Mouse (Mus musculus) embryonic facial prominence, embryonic 11.5 days (tissue): ENCODE measurements at regions not wholly inside any gene's neighbourhood (a gene's known extent, or its start where the extent isn't known, plus 50 kb on each side); places are given as distances from the start of the nearest gene placed in this dataset.
"Not testable (repeated sequence)": the region's sequence is repeated elsewhere in the genome, so short reads cannot be mapped to it uniquely, and the experiment has no call there.

Experiments
- ATAC-seq: fragments of 200-750 bp; cut with Nextera tagmentation; replicated peaks from 2 replicates; pipeline ENCODE4 v1.8.0; 2017; ENCODE audit warnings: low read depth; ENCODE audit not compliant: insufficient number of reproducible peaks, low FRiP score, low TSS enrichment
- DNase-seq: peaks from one replicate; pipeline ENCODE4 v3.0.0-alpha.2; 2015; ENCODE audit warnings: low spot score
- H3K27ac ChIP-seq: fragments of 300-500 bp; sonication (generic); replicated peaks from 2 replicates; pipeline ENCODE4 v1.5.1; 2014; ENCODE audit warnings: mild to moderate bottlenecking, low read depth, low read length, control low read depth
- H3K27me3 ChIP-seq: fragments of 300-500 bp; sonication (generic); 2 replicates; pipeline ENCODE4 v1.6.1; 2014; ENCODE audit warnings: mild to moderate bottlenecking, low read length, moderate library complexity, mixed read lengths; ENCODE audit not compliant: control insufficient read depth, insufficient read depth
- H3K36me3 ChIP-seq: fragments of 300-500 bp; sonication (generic); replicated peaks from 2 replicates; pipeline ENCODE4 v1.6.1; 2014; ENCODE audit warnings: low read depth, mild to moderate bottlenecking, low read length, moderate library complexity, mixed read lengths; ENCODE audit not compliant: control insufficient read depth, insufficient read depth
- H3K4me1 ChIP-seq: fragments of 300-500 bp; sonication (generic); 2 replicates; pipeline ENCODE4 v1.6.1; 2014; ENCODE audit warnings: low read length, mixed read lengths; ENCODE audit not compliant: control insufficient read depth, insufficient read depth
- H3K4me2 ChIP-seq: fragments of 300-500 bp; sonication (generic); 2 replicates; pipeline ENCODE4 v1.6.1; 2014; ENCODE audit warnings: low read depth, mild to moderate bottlenecking, control low read depth, low read length, moderate library complexity
- H3K4me3 ChIP-seq: fragments of 300-500 bp; sonication (generic); 2 replicates; pipeline ENCODE4 v1.5.1; 2014; ENCODE audit warnings: low read depth, low read length, control low read depth
- H3K9ac ChIP-seq: fragments of 300-500 bp; sonication (generic); replicated peaks from 2 replicates; pipeline ENCODE4 v1.6.1; 2014; ENCODE audit warnings: mild to moderate bottlenecking, control low read depth, low read length
- H3K9me3 ChIP-seq: fragments of 300-500 bp; sonication (generic); replicated peaks from 2 replicates; pipeline ENCODE4 v1.6.1; 2016; ENCODE audit warnings: mild to moderate bottlenecking, low read length, inconsistent platforms, mixed read lengths; ENCODE audit not compliant: control insufficient read depth
- WGBS: fragments of 180-500 bp; shearing (Covaris S2); extraction: QIAGEN DNeasy Blood & Tissue Kit; methylation state at CpG from one replicate; pipeline ENCODE4 v1.1.7; 2014; 5-methylcytosine and 5-hydroxymethylcytosine counted together

DNA sequence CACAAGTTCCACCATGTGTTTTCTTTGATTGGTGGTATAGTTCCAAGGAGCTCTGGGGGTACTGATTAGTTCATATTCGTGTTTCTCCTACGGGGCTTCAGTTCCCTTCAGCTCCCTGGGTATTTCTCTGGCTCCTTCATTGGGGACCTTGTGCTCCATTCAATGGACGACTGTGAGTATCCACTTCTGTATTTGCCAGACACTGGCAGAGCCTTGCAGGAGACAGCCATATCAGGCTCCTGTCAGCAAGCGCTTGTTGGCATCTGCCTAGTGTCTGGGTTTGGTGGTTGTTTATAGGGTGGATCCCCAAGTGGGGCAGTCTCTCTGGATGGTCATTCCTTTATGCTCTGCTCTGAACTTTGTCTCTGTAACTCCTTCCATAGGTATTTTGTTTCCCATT, 1905.5 kb upstream of the Sel1l start:
- H3K4me3 ChIP-seq, DNase-seq, H3K36me3 ChIP-seq, H3K9me3 ChIP-seq, ATAC-seq, H3K9ac ChIP-seq, H3K27ac ChIP-seq, H3K4me2 ChIP-seq, H3K4me1 ChIP-seq, H3K27me3 ChIP-seq: not testable (repeated sequence)
- WGBS = 92% methylated on average over 4 of the region's 4 CpGs

DNA sequence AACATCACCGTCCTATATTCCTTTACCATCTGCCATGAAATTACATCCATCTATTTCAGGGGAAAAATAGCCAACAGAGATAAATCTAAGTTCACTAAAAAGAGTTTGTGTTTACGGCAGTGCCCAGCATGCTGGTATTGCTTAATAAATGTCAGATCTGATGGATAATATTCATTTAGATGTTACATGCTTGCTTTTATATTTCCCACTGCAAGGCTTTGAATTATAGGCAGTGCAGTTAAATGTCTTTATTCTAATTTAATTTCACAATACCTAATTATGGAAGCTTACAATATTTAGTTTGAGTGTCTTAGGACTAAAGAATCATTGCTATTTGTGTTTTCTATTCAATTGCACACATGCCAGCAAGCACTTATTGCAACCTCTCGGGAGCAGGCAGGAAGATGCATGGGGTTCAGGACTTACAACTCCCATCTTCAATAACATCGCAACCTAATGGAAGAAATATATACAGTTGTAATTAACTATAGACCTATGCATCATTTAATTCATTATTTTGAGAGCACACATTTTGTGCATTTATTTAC, 1899.4 kb upstream of the Sel1l start:
- no peak for DNase-seq
- no peak overlapping the region for H3K9ac ChIP-seq
- no peaks in the 10 kb centered on the region for H3K9me3 ChIP-seq
- H3K4me3 ChIP-seq = no peak overlapping the region
- H3K4me1 ChIP-seq = no peaks in the 10 kb centered on the region
- no peaks in the 10 kb centered on the region for H3K36me3 ChIP-seq
- no peak for ATAC-seq
- no peak overlapping the region for H3K27ac ChIP-seq
- no peaks in the 10 kb centered on the region for H3K27me3 ChIP-seq
- no peak overlapping the region for H3K4me2 ChIP-seq
- 90% methylated on average over 4 of the region's 4 CpGs for WGBS

DNA sequence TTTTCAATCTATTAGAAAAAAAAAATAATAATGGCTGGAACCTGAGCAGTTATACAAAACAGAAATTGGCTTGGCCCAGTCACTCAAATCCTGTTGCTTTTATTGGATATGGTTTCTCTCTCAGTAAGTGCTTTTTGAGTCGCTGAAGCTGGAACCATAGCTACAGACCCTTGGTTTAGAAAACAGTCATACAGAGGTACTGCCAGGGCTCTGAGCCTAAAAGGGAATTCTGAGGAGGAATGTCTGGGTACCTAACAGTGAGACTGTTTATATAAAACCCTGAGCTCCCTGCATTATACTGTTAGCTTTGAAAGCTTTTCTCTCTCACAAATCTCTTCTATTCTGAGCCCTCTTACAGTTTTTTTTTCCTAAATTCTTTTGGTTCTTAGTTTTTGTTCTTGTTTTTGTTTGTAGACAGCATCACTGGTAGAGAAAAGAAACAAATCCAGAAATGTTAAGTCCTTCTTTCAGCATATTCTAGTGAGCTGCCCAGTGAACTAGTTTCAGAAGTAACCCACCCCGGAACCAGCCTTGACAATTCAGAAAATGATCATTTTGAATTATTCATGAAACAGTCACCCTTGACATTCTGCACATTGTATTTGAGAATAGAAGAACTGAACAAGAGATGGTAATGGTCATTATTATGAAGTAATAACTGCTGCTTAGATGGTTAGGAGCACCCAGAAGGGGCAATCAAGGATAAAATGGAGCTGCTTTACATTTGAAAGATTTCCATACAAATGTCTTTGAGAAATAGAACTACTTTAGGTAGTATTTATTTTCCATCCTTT, 1869.9 kb upstream of the Sel1l start:
- DNase-seq (peak; percentile 3), ATAC-seq (no peak)
- 70% methylated on average over 2 of the region's 2 CpGs for WGBS
- no peak overlapping the region for H3K27ac ChIP-seq
- H3K9me3 ChIP-seq = no peaks in the 10 kb centered on the region
- no peaks in the 10 kb centered on the region for H3K27me3 ChIP-seq
- H3K9ac ChIP-seq = no peak overlapping the region
- H3K4me2 ChIP-seq = no peak overlapping the region
- no peaks in the 10 kb centered on the region for H3K36me3 ChIP-seq
- H3K4me1 ChIP-seq = no peaks in the 10 kb centered on the region
- H3K4me3 ChIP-seq = no peak overlapping the region

- DNase-seq (no peak), ATAC-seq (no peak)
- no peaks in the 10 kb centered on the region for H3K9me3 ChIP-seq
- WGBS = 76% methylated on average over 1 of the region's 1 CpGs
- no peak overlapping the region for H3K4me2 ChIP-seq
- H3K36me3 ChIP-seq = no peaks in the 10 kb centered on the region
- no peak overlapping the region for H3K9ac ChIP-seq
- no peak overlapping the region for H3K4me3 ChIP-seq
- H3K4me1 ChIP-seq = no peaks in the 10 kb centered on the region
- no peaks in the 10 kb centered on the region for H3K27me3 ChIP-seq
- H3K27ac ChIP-seq = no peak overlapping the region
Observed at GRCm38 (mm10) chr12:93705956-93706355, 1857.0 kb upstream of the Sel1l start.

GRCm38 (mm10) chr12:93687196-93687595, 1838.2 kb upstream of the Sel1l start:
- Histone ChIP-seq H3K9ac (no peak overlapping the region), H3K4me3 (no peak overlapping the region), H3K9me3 (no peaks in the 10 kb centered on the region), H3K4me2 (no peak overlapping the region), H3K36me3 (no peaks in the 10 kb centered on the region), H3K27ac (no peak overlapping the region), H3K4me1 (no peaks in the 10 kb centered on the region), H3K27me3 (no peaks in the 10 kb centered on the region)
- DNase-seq (no peak), ATAC-seq (no peak)
- WGBS = 54% methylated on average over 2 of the region's 2 CpGs

DNA sequence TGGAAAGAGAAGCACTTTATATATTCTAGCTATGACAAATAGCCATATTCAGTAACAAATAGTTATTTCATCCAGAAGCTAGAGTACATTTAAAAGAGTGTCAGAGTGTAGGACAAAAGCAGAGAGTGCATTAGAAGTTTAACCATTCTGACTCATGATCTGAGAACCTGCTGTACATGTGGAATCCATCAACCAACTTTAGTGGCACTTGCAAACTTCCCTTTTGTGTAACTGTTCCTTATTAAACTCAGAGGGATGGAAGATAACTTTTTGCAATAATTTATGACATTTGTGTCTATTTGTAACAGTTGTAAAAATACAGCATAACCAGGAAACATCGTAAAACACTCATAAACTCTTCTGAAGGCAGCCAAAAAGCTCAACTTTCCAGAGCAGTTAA, 1835.4 kb upstream of the Sel1l start:
- Histone ChIP-seq H3K4me1 (no peaks in the 10 kb centered on the region), H3K9ac (no peak overlapping the region), H3K36me3 (no peaks in the 10 kb centered on the region), H3K9me3 (no peaks in the 10 kb centered on the region), H3K4me3 (no peak overlapping the region), H3K27ac (no peak overlapping the region), H3K4me2 (no peak overlapping the region), H3K27me3 (no peaks in the 10 kb centered on the region)
- ATAC-seq (no peak), DNase-seq (peak; percentile 55)
- WGBS = 52% methylated on average over 1 of the region's 1 CpGs

GRCm38 (mm10) chr12:93677478-93677877, 1828.5 kb upstream of the Sel1l start:
- Histone ChIP-seq H3K9ac (no peak overlapping the region), H3K4me2 (no peak overlapping the region), H3K9me3 (no peaks in the 10 kb centered on the region), H3K36me3 (no peaks in the 10 kb centered on the region), H3K4me1 (no peaks in the 10 kb centered on the region), H3K27ac (no peak overlapping the region), H3K4me3 (no peak overlapping the region), H3K27me3 (no peaks in the 10 kb centered on the region)
- DNase-seq (no peak), ATAC-seq (no peak)
- WGBS = 84% methylated on average over 1 of the region's 1 CpGs

- Histone ChIP-seq H3K27ac (no peak overlapping the region), H3K4me2 (no peak overlapping the region), H3K9me3 (no peaks in the 10 kb centered on the region), H3K9ac (no peak overlapping the region), H3K4me3 (no peak overlapping the region), H3K36me3 (no peaks in the 10 kb centered on the region), H3K4me1 (no peaks in the 10 kb centered on the region), H3K27me3 (no peaks in the 10 kb centered on the region)
- ATAC-seq = no peak
- DNase-seq = no peak
Observed at GRCm38 (mm10) chr12:93675032-93675431, 1826.1 kb upstream of the Sel1l start.
